Mouse (Mus musculus) forebrain, embryonic 10.5 days (tissue): ENCODE results near the gene Usp10. TPM values are rescaled to one million over a fixed set of nuclear protein-coding genes. Genes with fewer than 3 reads are reported as not detected.

Source experiments
- DNase-seq: peaks from one replicate; pipeline ENCODE4 v3.0.0-alpha.2; 2017; ENCODE audit warnings: low spot score; ENCODE audit errors: extremely low spot score
- H3K27ac ChIP-seq: fragments of 300-500 bp; sonication (generic); 2 replicates; pipeline ENCODE4 v1.5.1; 2016; ENCODE audit warnings: mild to moderate bottlenecking
- H3K27me3 ChIP-seq: fragments of 300-500 bp; sonication (generic); 2 replicates; pipeline ENCODE4 v1.6.1; 2016; ENCODE audit warnings: mild to moderate bottlenecking; ENCODE audit not compliant: poor library complexity, severe bottlenecking
- H3K36me3 ChIP-seq: fragments of 300-500 bp; sonication (generic); replicated peaks from 2 replicates; pipeline ENCODE4 v1.6.1; 2016; ENCODE audit warnings: mild to moderate bottlenecking, moderate library complexity
- H3K4me1 ChIP-seq: fragments of 300-500 bp; sonication (generic); 2 replicates; pipeline ENCODE4 v1.6.1; 2016
- H3K4me3 ChIP-seq: fragments of 300-500 bp; sonication (generic); 2 replicates; pipeline ENCODE4 v1.5.1; 2016; ENCODE audit warnings: mild to moderate bottlenecking, moderate library complexity
- H3K9me3 ChIP-seq: fragments of 300-500 bp; sonication (generic); 2 replicates; pipeline ENCODE4 v1.6.1; 2016; ENCODE audit warnings: mild to moderate bottlenecking, moderate library complexity
- WGBS: fragments of 180-500 bp; shearing (Covaris S2); methylation state at CpG from one replicate; pipeline ENCODE4 v1.1.7; 2016; 5-methylcytosine and 5-hydroxymethylcytosine counted together
- polyA plus RNA-seq: library from polyadenylated mRNA; unstranded; fragments of >200 nt; fragmentation: Nextera tagmentation; extraction: Ambion mirVana; gene quantifications from 2 replicates; pipeline ENCODE4 v1.2.1, GENCODE M21; 2016

Usp10 gene
- polyA plus RNA-seq: 251 and 264 TPM in 2 replicates

DNA sequence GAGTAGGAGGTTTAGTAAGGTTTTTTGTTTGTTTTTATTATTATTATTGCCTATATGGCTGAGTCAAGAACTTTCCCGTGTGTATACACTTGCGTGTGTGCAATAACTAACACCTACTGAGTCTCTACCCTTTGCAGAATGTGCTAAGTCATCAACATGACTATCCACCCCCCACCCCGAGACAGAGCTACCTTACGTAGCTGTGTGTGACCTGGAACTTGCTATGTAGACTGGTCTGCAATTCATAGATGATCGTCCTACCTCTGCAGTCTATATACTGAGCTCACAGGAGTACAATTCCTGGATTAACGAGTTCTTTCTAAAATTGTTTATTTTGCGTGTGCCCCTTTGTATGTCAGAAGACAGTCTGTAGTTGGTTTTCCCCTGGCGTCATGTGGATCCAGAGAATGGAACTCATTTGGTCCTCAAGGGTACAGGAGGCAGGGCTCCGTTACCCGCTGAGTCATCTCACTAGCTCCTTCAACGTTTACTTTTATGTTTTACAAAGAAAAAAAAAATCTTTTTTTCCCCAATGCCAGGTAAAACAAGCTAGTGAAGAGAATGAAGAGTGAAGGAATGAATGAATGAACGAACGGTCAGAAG is at the start of gene Usp10:
Usp10 (plus strand) TSS at position 417 of the 603 bp plus-strand sequence.
- DNase-seq: no peak
- Histone ChIP-seq H3K27ac (peak within 1 kb of the TSS; percentile 98), H3K4me1 (peaks cover 44% of the 10 kb centered on the region), H3K4me3 (peak within 1 kb of the TSS; percentile 90), H3K36me3 (no peaks in the 10 kb centered on the region), H3K27me3 (peaks cover 6% of the 10 kb centered on the region; the same call in 1 of the 2 replicates), H3K9me3 (no peaks in the 10 kb centered on the region)
- 26% methylated on average over 13 of the region's 13 CpGs for WGBS

DNA sequence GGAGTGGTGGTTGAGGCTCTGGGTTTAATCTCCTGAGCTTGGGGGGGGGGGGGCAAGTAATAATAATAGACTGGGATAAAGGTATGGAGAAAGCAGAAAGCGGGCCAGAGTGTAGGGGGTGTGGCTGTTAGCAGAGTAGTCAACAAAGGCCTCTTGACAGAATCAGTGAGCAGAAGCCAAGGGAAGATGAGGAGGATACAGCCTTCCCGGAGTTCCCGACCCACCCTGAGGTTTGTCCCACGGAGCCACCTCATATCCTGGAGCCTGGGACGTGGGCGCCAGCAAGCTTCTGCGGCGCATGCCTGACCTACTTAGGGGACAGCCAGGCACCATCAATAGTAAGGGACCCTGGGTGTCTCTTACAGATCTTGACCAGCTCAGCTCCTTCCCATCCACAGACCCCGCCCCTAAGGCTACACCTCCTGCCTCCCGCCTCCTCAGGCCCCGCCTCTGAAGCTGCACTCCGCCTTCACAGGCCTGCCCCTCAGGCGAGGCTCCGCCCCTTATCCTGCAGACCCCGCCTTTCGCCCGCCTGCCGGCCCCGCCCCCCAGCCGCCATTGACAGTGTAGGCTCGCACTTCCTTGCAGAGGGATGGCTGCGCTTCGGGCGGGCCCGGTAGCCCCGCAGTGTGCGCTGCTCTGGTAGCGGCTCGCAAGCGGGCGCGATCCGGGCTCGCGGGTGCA is 48.3 kb upstream of the Usp10 start, which contains the start of gene Klhl36:
Klhl36 (plus strand) TSS at position 561 of the 684 bp plus-strand sequence.
- no peaks in the 10 kb centered on the region for H3K36me3 ChIP-seq
- under 1% methylated on average over 35 of the region's 35 CpGs for WGBS
- H3K27me3 ChIP-seq: peaks cover 60% of the 10 kb centered on the region
- H3K4me3 ChIP-seq: peak within 1 kb of the TSS; percentile 90
- no peaks in the 10 kb centered on the region for H3K9me3 ChIP-seq
- H3K4me1 ChIP-seq: peaks cover 36% of the 10 kb centered on the region
- peak; percentile 97 for DNase-seq
- peak within 1 kb of the TSS; percentile 88 for H3K27ac ChIP-seq

GRCm38 (mm10) chr8:119862390-119862734 is 47.8 kb upstream of the Usp10 start:
- H3K36me3 ChIP-seq: no peaks in the 10 kb centered on the region
- H3K27me3 ChIP-seq: peaks cover 60% of the 10 kb centered on the region
- WGBS: 2% methylated on average over 19 of the region's 19 CpGs
- no peaks in the 10 kb centered on the region for H3K9me3 ChIP-seq
- H3K27ac ChIP-seq: peak overlapping the region; percentile 88
- H3K4me3 ChIP-seq: peak overlapping the region; percentile 90
- no peak for DNase-seq
- H3K4me1 ChIP-seq: peaks cover 36% of the 10 kb centered on the region

GRCm38 (mm10) chr8:119862749-119863148 is 47.4 kb upstream of the Usp10 start:
- Histone ChIP-seq H3K27me3 (peaks cover 58% of the 10 kb centered on the region), H3K27ac (peak overlapping the region; percentile 88), H3K4me1 (peaks cover 35% of the 10 kb centered on the region), H3K4me3 (peak overlapping the region; percentile 90), H3K36me3 (no peaks in the 10 kb centered on the region), H3K9me3 (no peaks in the 10 kb centered on the region)
- WGBS: 17% methylated on average over 6 of the region's 6 CpGs
- DNase-seq: no peak

- Histone ChIP-seq H3K4me3 (no peak overlapping the region), H3K4me1 (no peaks in the 10 kb centered on the region), H3K9me3 (peaks cover 11% of the 10 kb centered on the region), H3K27ac (no peak overlapping the region), H3K36me3 (peaks cover 44% of the 10 kb centered on the region), H3K27me3 (peaks cover 19% of the 10 kb centered on the region)
- DNase-seq: no peak
- 80% methylated on average over 20 of the region's 20 CpGs for WGBS
Observed at GRCm38 (mm10) chr8:119869616-119870015, 40.5 kb upstream of the Usp10 start.

GRCm38 (mm10) chr8:119873181-119873580 is 37.0 kb upstream of the Usp10 start:
- 0 out of 2 replicates have a peak, but pooled peaks cover 4% of the 10 kb centered on the region for H3K4me1 ChIP-seq
- no peak overlapping the region for H3K4me3 ChIP-seq
- peaks cover 11% of the 10 kb centered on the region for H3K9me3 ChIP-seq
- H3K27me3 ChIP-seq: peaks cover 9% of the 10 kb centered on the region
- WGBS: 92% methylated on average over 1 of the region's 1 CpGs
- DNase-seq: no peak
- H3K27ac ChIP-seq: no peak overlapping the region
- H3K36me3 ChIP-seq: peaks cover 58% of the 10 kb centered on the region

- no peaks in the 10 kb centered on the region for H3K9me3 ChIP-seq
- peaks cover 14% of the 10 kb centered on the region for H3K4me1 ChIP-seq
- H3K36me3 ChIP-seq: peaks cover 7% of the 10 kb centered on the region
- no peaks in the 10 kb centered on the region for H3K27me3 ChIP-seq
- no peak overlapping the region for H3K4me3 ChIP-seq
- WGBS: 84% methylated on average over 6 of the region's 6 CpGs
- DNase-seq: no peak
- no peak overlapping the region for H3K27ac ChIP-seq
Observed at GRCm38 (mm10) chr8:119881301-119881700, 28.9 kb upstream of the Usp10 start.

DNA sequence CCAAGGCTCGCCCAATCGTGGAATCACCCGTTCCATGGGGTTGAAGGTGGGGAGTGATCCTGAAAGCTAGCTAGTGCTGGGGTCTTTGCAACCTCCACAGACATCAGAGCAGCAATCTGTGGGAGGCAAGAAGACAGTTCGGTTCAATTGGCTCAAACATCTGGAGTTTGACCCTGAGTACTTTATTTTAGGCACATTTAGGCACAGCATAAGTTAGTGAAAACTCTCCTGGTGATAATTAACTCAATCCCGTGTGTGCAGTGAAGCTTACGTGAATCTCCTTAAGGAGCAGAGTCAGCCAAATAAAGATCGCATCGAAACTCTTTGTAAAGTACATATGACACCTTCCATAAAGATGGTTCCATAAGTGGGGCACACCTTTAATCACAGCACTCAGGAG is 28.2 kb upstream of the Usp10 start:
- H3K27ac ChIP-seq: no peak overlapping the region
- H3K4me3 ChIP-seq: no peak overlapping the region
- peaks cover 10% of the 10 kb centered on the region for H3K4me1 ChIP-seq
- no peaks in the 10 kb centered on the region for H3K9me3 ChIP-seq
- no peak for DNase-seq
- no peaks in the 10 kb centered on the region for H3K27me3 ChIP-seq
- WGBS: 78% methylated on average over 8 of the region's 8 CpGs
- peaks cover 1% of the 10 kb centered on the region; the same call in 1 of the 2 replicates for H3K36me3 ChIP-seq

DNA sequence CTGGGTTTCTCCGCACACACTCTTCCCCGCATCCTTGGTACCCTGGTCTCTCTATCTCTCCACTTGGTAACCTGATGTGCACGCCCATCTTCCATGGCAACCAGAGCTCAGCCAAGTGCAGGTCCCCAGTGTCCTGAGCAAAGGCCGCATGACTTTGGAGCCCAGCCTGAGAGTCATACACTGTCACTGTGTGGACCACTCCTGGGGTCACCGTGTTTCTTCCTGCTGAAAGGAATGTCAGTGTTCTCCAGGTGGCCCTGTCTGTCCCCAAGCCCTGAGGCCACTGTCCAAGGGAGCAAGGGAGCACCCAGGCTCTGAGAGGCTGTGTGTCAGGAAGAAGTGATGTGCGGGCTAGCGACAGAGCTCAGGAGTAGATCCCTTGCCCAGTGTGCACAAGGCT is 26.9 kb upstream of the Usp10 start:
- Histone ChIP-seq H3K9me3 (no peaks in the 10 kb centered on the region), H3K36me3 (no peaks in the 10 kb centered on the region), H3K4me1 (peaks cover 15% of the 10 kb centered on the region), H3K4me3 (no peak overlapping the region), H3K27ac (no peak overlapping the region), H3K27me3 (no peaks in the 10 kb centered on the region)
- no peak for DNase-seq
- WGBS: 92% methylated on average over 7 of the region's 7 CpGs

- no peak for DNase-seq
- WGBS: 34% methylated on average over 3 of the region's 3 CpGs
- H3K9me3 ChIP-seq: no peaks in the 10 kb centered on the region
- peak overlapping the region; percentile 22; the same call in 1 of the 2 replicates for H3K27ac ChIP-seq
- no peaks in the 10 kb centered on the region for H3K36me3 ChIP-seq
- H3K27me3 ChIP-seq: no peaks in the 10 kb centered on the region
- no peak overlapping the region for H3K4me3 ChIP-seq
- peaks cover 15% of the 10 kb centered on the region for H3K4me1 ChIP-seq
Observed at GRCm38 (mm10) chr8:119885612-119886011, 24.5 kb upstream of the Usp10 start.

GRCm38 (mm10) chr8:119887130-119887529 is 23.0 kb upstream of the Usp10 start:
- no peaks in the 10 kb centered on the region for H3K36me3 ChIP-seq
- peak; percentile 54 for DNase-seq
- H3K4me3 ChIP-seq: no peak overlapping the region
- no peak overlapping the region for H3K27ac ChIP-seq
- peaks cover 15% of the 10 kb centered on the region for H3K4me1 ChIP-seq
- 95% methylated on average over 3 of the region's 3 CpGs for WGBS
- no peaks in the 10 kb centered on the region for H3K9me3 ChIP-seq
- H3K27me3 ChIP-seq: no peaks in the 10 kb centered on the region

GRCm38 (mm10) chr8:119888012-119888411 is 22.1 kb upstream of the Usp10 start:
- WGBS: 76% methylated on average over 4 of the region's 4 CpGs
- Histone ChIP-seq H3K9me3 (no peaks in the 10 kb centered on the region), H3K4me3 (no peak overlapping the region), H3K27ac (no peak overlapping the region), H3K4me1 (peaks cover 15% of the 10 kb centered on the region), H3K36me3 (no peaks in the 10 kb centered on the region), H3K27me3 (no peaks in the 10 kb centered on the region)
- DNase-seq: no peak

GRCm38 (mm10) chr8:119897069-119897468 is 13.1 kb upstream of the Usp10 start:
- 76% methylated on average over 4 of the region's 4 CpGs for WGBS

More at GRCm38 (mm10) chr8:119897069-119897468, 13.1 kb upstream of the Usp10 start:
- Histone ChIP-seq H3K36me3 (no peaks in the 10 kb centered on the region), H3K4me3 (no peak overlapping the region), H3K27me3 (peaks cover 40% of the 10 kb centered on the region), H3K27ac (no peak overlapping the region), H3K9me3 (no peaks in the 10 kb centered on the region), H3K4me1 (peaks cover 15% of the 10 kb centered on the region)
- DNase-seq: no peak
